Mouse (Mus musculus) layer of hippocampus, adult 9-10 months (tissue): Measurements from ENCODE around the gene Fam166a.
A peak's percentile ranks its signal among the peaks of the same experiment; 100 is the strongest.

Experiments used
- DNase-seq: peaks from one replicate; pipeline ENCODE4 v3.0.0; 2022; ENCODE audit warnings: low spot score

The Fam166a gene

GRCm38 (mm10) chr2:25218445-25218844 lies at the start of gene Fam166a:
Fam166a (plus strand) TSS chr2:25218745.
- no peak for DNase-seq

GRCm38 (mm10) chr2:25169778-25170177 lies 48.8 kb upstream of the Fam166a start:
- DNase-seq: no peak

GRCm38 (mm10) chr2:25170326-25171100 lies 48.0 kb upstream of the Fam166a start:
- no peak for DNase-seq

- DNase-seq: no peak
Observed at GRCm38 (mm10) chr2:25171101-25171768, 47.3 kb upstream of the Fam166a start.

GRCm38 (mm10) chr2:25171769-25172153 lies 46.8 kb upstream of the Fam166a start:
- DNase-seq: no peak

- no peak for DNase-seq
Observed at GRCm38 (mm10) chr2:25172629-25173028, 45.9 kb upstream of the Fam166a start.

- DNase-seq: no peak
Observed at GRCm38 (mm10) chr2:25173821-25174220, 44.7 kb upstream of the Fam166a start.

GRCm38 (mm10) chr2:25174866-25175689 lies 43.5 kb upstream of the Fam166a start:
- no peak for DNase-seq

- no peak for DNase-seq
Observed at GRCm38 (mm10) chr2:25175690-25176078, 42.9 kb upstream of the Fam166a start.

GRCm38 (mm10) chr2:25176573-25176972 lies 42.0 kb upstream of the Fam166a start:
- no peak for DNase-seq

GRCm38 (mm10) chr2:25177076-25177475 lies 41.5 kb upstream of the Fam166a start:
- DNase-seq: no peak

- DNase-seq: no peak
Observed at GRCm38 (mm10) chr2:25177685-25178084, 40.9 kb upstream of the Fam166a start.

GRCm38 (mm10) chr2:25178285-25178972 lies 40.1 kb upstream of the Fam166a start:
- no peak for DNase-seq

- no peak for DNase-seq
Observed at GRCm38 (mm10) chr2:25179566-25180217, 38.9 kb upstream of the Fam166a start.

GRCm38 (mm10) chr2:25180478-25180903 lies 38.1 kb upstream of the Fam166a start, which contains the start of gene Nrarp:
Nrarp (plus strand) TSS chr2:25180758.
- peak; percentile 84 for DNase-seq

GRCm38 (mm10) chr2:25180973-25181890 lies 37.3 kb upstream of the Fam166a start:
- no peak for DNase-seq

GRCm38 (mm10) chr2:25181891-25182397 lies 36.6 kb upstream of the Fam166a start:
- DNase-seq: no peak

GRCm38 (mm10) chr2:25182664-25183063 lies 35.9 kb upstream of the Fam166a start:
- DNase-seq: no peak

- DNase-seq: no peak
Observed at GRCm38 (mm10) chr2:25183336-25183735, 35.2 kb upstream of the Fam166a start.

GRCm38 (mm10) chr2:25184496-25184895 lies 34.0 kb upstream of the Fam166a start:
- DNase-seq: no peak
